Mouse (Mus musculus): ENCODE measurements around the gene Limch1. TPM values are rescaled to one million over a fixed set of nuclear protein-coding genes. Genes with fewer than 3 reads are reported as not detected.

Limch1 gene
- polyA plus RNA-seq, 1 experiment from 2014 or later: 55.6 TPM

DNA sequence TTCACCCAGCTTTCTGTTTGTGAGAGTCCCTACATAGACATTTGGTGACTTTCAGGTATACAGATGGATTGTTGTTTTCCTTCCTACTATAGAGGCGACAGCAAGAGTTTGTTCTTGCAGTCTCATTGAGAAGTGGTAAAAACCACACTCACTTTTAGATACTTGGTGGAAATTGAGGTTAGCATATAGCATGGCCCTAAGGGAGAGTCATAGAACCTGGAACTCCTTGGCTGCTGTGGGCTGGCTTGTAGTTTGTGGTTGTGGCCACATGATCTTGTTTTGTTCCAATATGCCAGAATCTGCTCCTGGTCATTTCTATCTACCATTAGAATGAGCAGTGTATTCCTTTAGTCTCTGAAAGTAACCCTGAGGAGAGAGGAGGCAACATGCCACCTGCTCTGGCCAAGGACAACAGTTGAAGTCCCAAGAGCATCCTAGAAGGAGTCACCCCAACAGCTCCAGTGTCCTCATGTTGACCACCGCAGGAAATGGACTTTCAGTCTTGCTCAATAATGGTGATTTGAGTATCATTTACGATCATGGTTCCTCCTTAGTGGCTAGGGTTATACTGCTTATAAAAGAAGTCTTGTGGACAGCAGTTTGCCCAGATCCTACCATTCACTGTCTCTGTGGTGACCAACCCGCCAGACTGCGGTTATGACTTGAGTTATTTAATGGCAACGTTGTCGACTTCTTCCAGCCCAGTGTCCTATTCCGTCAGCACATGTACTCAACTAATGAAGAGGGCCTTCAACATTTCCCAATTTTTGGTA is 71.7 kb downstream of the Limch1 start:
- H3K27ac ChIP-seq (ENCODE audit: low read depth, low read length): no peak overlapping the region
- 99% methylated on average over 8 of the region's 8 CpGs for WGBS
- H3K4me3 ChIP-seq (ENCODE audit: low read depth, low read length): no peak overlapping the region
- no peak for DNase-seq (ENCODE audit: low spot score)
- no peak overlapping the region for H3K4me2 ChIP-seq (ENCODE audit: low read length)
- no peak for ATAC-seq
- H3K36me3 ChIP-seq (ENCODE audit: control insufficient read depth, insufficient read depth, low read length): no peaks in the 10 kb centered on the region
- H3K4me1 ChIP-seq (ENCODE audit: control insufficient read depth, insufficient read depth, low read length): peaks cover 16% of the 10 kb centered on the region
- H3K27me3 ChIP-seq (replicated peaks; ENCODE audit: control insufficient read depth, insufficient read depth, low read length): no peaks in the 10 kb centered on the region
- H3K9ac ChIP-seq (ENCODE audit: low read length): no peak overlapping the region
- no peaks in the 10 kb centered on the region for H3K9me3 ChIP-seq (replicated peaks; ENCODE audit: control insufficient read depth, low read length)

DNA sequence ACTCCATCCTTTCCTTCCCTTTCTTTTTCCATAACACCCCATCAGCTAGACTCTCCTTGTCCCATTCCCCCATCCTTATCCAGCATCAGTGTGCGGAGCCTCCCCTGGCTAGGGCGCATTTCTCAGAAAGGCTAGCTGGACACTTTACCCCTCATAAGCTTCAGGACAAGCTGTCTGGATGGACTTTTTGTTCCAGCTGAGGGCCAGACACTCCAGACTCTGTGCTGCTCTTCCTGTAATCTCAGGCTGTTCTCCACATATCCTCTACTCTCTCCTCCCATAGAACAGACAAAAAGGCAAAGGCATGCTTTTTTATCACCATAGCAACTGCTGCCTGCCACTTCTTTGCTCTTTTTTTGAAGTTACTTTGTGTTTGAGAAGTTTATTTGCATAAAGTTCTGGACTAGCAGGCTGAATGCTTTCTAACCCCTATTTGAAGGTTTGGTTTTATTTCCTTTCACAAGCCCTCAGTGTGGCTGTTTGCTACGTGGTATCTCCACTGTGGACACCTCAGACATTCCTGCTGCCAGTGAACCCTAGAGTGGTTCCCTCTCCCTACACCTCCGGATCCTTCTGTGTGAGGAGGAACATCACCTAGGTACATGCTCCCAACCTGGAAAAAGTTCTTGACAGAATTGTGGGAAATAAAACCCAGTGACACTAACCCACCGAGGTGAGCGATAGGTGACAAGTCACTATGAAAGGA is 77.0 kb downstream of the Limch1 start:
- DNase-seq (ENCODE audit: low spot score) (no peak), ATAC-seq (no peak)
- H3K4me3 ChIP-seq (ENCODE audit: low read depth, low read length): no peak overlapping the region
- H3K4me2 ChIP-seq (ENCODE audit: low read length): no peak overlapping the region
- H3K4me1 ChIP-seq (ENCODE audit: control insufficient read depth, insufficient read depth, low read length): peaks cover 6% of the 10 kb centered on the region
- 72% methylated on average over 6 of the region's 6 CpGs for WGBS
- H3K9me3 ChIP-seq (replicated peaks; ENCODE audit: control insufficient read depth, low read length): no peaks in the 10 kb centered on the region
- no peak overlapping the region for H3K9ac ChIP-seq (ENCODE audit: low read length)
- no peaks in the 10 kb centered on the region for H3K36me3 ChIP-seq (ENCODE audit: control insufficient read depth, insufficient read depth, low read length)
- H3K27me3 ChIP-seq (replicated peaks; ENCODE audit: control insufficient read depth, insufficient read depth, low read length): no peaks in the 10 kb centered on the region
- H3K27ac ChIP-seq (ENCODE audit: low read depth, low read length): no peak overlapping the region

DNA sequence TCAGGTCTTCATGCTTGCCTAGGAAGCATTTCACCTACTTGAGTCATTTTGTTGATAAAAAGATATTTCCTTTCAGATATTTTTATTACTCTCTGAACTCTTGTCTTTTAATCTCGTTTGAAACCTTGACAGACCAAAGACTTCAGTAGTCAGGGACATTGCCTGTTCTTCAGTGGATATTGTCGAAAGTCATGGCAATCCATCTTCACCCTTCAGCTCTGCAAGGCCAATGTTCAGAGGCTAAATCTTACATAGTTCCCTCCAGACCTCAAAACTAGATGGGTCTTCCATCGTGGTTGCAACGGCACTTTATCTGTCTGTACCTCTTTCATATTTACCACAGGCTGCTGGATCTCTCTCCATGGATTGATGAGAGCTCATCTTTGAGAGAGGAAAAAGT is 80.0 kb downstream of the Limch1 start:
- H3K4me2 ChIP-seq (ENCODE audit: low read length): no peak overlapping the region
- H3K36me3 ChIP-seq (ENCODE audit: control insufficient read depth, insufficient read depth, low read length): no peaks in the 10 kb centered on the region
- no peak overlapping the region for H3K4me3 ChIP-seq (ENCODE audit: low read depth, low read length)
- 92% methylated on average over 4 of the region's 4 CpGs for WGBS
- no peaks in the 10 kb centered on the region for H3K27me3 ChIP-seq (replicated peaks; ENCODE audit: control insufficient read depth, insufficient read depth, low read length)
- H3K4me1 ChIP-seq (ENCODE audit: control insufficient read depth, insufficient read depth, low read length): peaks cover 4% of the 10 kb centered on the region; the same call in 1 of the 2 replicates
- H3K27ac ChIP-seq (ENCODE audit: low read depth, low read length): no peak overlapping the region
- DNase-seq (ENCODE audit: low spot score) (no peak), ATAC-seq (no peak)
- H3K9me3 ChIP-seq (replicated peaks; ENCODE audit: control insufficient read depth, low read length): no peaks in the 10 kb centered on the region
- H3K9ac ChIP-seq (ENCODE audit: low read length): no peak overlapping the region

DNA sequence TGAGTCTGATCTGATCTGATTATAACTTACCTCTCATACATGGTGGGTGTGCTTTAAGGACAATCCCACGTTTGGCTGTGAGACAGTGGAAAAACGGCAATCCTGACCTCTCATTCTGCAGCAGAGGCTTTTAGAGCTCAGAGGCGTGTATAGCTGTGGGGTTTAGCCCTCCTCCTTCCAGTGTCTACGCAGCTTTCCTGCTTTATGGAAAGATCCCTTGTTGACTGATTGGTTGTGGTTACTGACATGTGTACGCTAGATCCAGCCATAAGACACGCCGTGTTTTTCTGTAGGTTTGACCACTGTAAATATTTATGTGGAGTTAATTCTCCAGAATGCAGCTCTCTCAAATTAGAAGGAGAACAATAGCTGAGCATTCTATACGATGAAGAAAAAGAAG is 81.2 kb downstream of the Limch1 start:
- Histone ChIP-seq H3K4me2 (ENCODE audit: low read length) (no peak overlapping the region), H3K4me3 (ENCODE audit: low read depth, low read length) (no peak overlapping the region), H3K9ac (ENCODE audit: low read length) (no peak overlapping the region), H3K9me3 (replicated peaks; ENCODE audit: control insufficient read depth, low read length) (no peaks in the 10 kb centered on the region), H3K27ac (ENCODE audit: low read depth, low read length) (no peak overlapping the region), H3K4me1 (ENCODE audit: control insufficient read depth, insufficient read depth, low read length) (peaks cover 4% of the 10 kb centered on the region; the same call in 1 of the 2 replicates), H3K27me3 (replicated peaks; ENCODE audit: control insufficient read depth, insufficient read depth, low read length) (no peaks in the 10 kb centered on the region), H3K36me3 (ENCODE audit: control insufficient read depth, insufficient read depth, low read length) (no peaks in the 10 kb centered on the region)
- 80% methylated on average over 8 of the region's 8 CpGs for WGBS
- ATAC-seq (no peak), DNase-seq (ENCODE audit: low spot score) (no peak)

DNA sequence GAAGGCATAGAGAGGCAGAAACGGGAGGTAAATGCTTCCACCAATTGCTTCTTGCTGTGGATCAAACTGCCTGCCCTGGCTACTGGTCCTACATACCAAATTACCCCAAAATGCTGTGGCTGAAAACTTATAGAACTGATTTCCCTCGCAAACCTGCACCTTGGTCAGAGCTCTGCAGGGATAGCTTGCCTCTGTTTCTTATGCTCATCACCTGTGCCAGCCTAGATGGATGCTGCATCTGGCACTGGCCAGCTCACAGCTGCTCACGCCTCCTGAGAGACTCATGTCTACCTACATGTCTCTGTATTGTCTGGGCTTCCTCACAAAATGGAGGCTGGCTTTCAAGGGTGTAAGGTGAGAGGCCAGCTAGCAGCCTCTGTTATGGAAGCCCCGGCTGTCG is 83.9 kb downstream of the Limch1 start:
- H3K9me3 ChIP-seq (replicated peaks; ENCODE audit: control insufficient read depth, low read length): no peaks in the 10 kb centered on the region

DNA sequence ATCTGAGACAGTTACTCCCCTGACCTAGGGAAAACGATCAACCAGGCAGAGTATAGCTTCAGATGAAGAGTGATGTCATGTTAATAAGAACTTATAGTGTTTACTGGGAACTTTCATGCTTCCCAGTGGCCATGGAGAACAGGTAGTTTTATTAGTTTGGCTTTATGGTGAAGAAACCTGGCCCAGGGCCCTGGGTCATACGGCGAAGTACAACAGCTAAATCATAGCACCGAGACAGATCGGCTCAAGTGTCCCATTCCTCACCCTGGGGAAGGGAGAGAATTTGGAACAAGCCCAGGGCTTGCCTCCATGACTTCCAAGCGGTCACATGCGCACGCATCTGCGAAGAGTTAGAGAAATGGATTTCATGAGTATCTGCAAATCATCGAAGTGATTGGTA is 84.6 kb downstream of the Limch1 start:
- Histone ChIP-seq H3K36me3 (ENCODE audit: control insufficient read depth, insufficient read depth, low read length) (no peaks in the 10 kb centered on the region), H3K9me3 (replicated peaks; ENCODE audit: control insufficient read depth, low read length) (no peaks in the 10 kb centered on the region), H3K4me2 (ENCODE audit: low read length) (no peak overlapping the region), H3K9ac (ENCODE audit: low read length) (no peak overlapping the region), H3K27me3 (replicated peaks; ENCODE audit: control insufficient read depth, insufficient read depth, low read length) (no peaks in the 10 kb centered on the region), H3K27ac (ENCODE audit: low read depth, low read length) (no peak overlapping the region), H3K4me1 (ENCODE audit: control insufficient read depth, insufficient read depth, low read length) (no peaks in the 10 kb centered on the region), H3K4me3 (ENCODE audit: low read depth, low read length) (no peak overlapping the region)
- WGBS: 96% methylated on average over 10 of the region's 10 CpGs
- DNase-seq (ENCODE audit: low spot score) (no peak), ATAC-seq (no peak)

More for the DNA sequence above, 83.9 kb downstream of the Limch1 start:
- Histone ChIP-seq H3K27me3 (replicated peaks; ENCODE audit: control insufficient read depth, insufficient read depth, low read length) (no peaks in the 10 kb centered on the region), H3K9ac (ENCODE audit: low read length) (no peak overlapping the region), H3K27ac (ENCODE audit: low read depth, low read length) (no peak overlapping the region), H3K36me3 (ENCODE audit: control insufficient read depth, insufficient read depth, low read length) (no peaks in the 10 kb centered on the region), H3K4me1 (ENCODE audit: control insufficient read depth, insufficient read depth, low read length) (no peaks in the 10 kb centered on the region), H3K4me2 (ENCODE audit: low read length) (no peak overlapping the region), H3K4me3 (ENCODE audit: low read depth, low read length) (no peak overlapping the region)
- DNase-seq (ENCODE audit: low spot score): no peak
- no peak for ATAC-seq
- 88% methylated on average over 5 of the region's 5 CpGs for WGBS

GRCm38 (mm10) chr5:66834756-66835155 is 89.1 kb downstream of the Limch1 start:
- no peak for ATAC-seq
- no peak for DNase-seq (ENCODE audit: low spot score)
- no peaks in the 10 kb centered on the region for H3K4me1 ChIP-seq (ENCODE audit: control insufficient read depth, insufficient read depth, low read length)
- 87% methylated on average over 6 of the region's 6 CpGs for WGBS
- H3K4me2 ChIP-seq (ENCODE audit: low read length): no peak overlapping the region
- H3K36me3 ChIP-seq (ENCODE audit: control insufficient read depth, insufficient read depth, low read length): no peaks in the 10 kb centered on the region
- no peaks in the 10 kb centered on the region for H3K27me3 ChIP-seq (replicated peaks; ENCODE audit: control insufficient read depth, insufficient read depth, low read length)
- no peak overlapping the region for H3K27ac ChIP-seq (ENCODE audit: low read depth, low read length)
- H3K9me3 ChIP-seq (replicated peaks; ENCODE audit: control insufficient read depth, low read length): no peaks in the 10 kb centered on the region
- H3K4me3 ChIP-seq (ENCODE audit: low read depth, low read length): no peak overlapping the region
- no peak overlapping the region for H3K9ac ChIP-seq (ENCODE audit: low read length)

GRCm38 (mm10) chr5:66836892-66837291 is 91.3 kb downstream of the Limch1 start:
- Histone ChIP-seq H3K9me3 (replicated peaks; ENCODE audit: control insufficient read depth, low read length) (no peaks in the 10 kb centered on the region), H3K36me3 (ENCODE audit: control insufficient read depth, insufficient read depth, low read length) (no peaks in the 10 kb centered on the region), H3K4me2 (ENCODE audit: low read length) (no peak overlapping the region), H3K27ac (ENCODE audit: low read depth, low read length) (no peak overlapping the region), H3K27me3 (replicated peaks; ENCODE audit: control insufficient read depth, insufficient read depth, low read length) (no peaks in the 10 kb centered on the region), H3K4me1 (ENCODE audit: control insufficient read depth, insufficient read depth, low read length) (no peaks in the 10 kb centered on the region), H3K9ac (ENCODE audit: low read length) (no peak overlapping the region), H3K4me3 (ENCODE audit: low read depth, low read length) (no peak overlapping the region)
- ATAC-seq (no peak), DNase-seq (ENCODE audit: low spot score) (no peak)
- WGBS: 93% methylated on average over 4 of the region's 4 CpGs

DNA sequence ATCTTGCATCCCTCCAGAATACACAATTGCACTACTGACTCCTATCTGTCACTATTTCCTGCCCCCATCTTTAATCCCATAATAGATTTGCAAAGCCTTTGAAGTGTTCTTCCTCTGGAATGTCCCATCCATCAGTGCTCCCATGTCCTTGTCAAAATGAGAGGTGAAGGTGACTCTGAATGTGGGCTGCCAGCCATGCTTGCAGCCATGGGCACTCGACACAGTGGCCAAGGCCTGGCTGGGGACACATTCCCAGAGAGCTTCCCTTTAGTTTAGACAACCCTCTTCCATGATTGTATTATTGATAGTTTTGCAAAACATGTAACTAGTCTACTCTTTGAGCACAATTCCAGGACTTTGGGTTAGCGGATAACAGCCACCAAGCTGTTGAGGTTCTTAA is 96.3 kb downstream of the Limch1 start:
- ATAC-seq: no peak
- no peak for DNase-seq (ENCODE audit: low spot score)
- Histone ChIP-seq H3K4me2 (ENCODE audit: low read length) (no peak overlapping the region), H3K27ac (ENCODE audit: low read depth, low read length) (no peak overlapping the region), H3K4me1 (ENCODE audit: control insufficient read depth, insufficient read depth, low read length) (no peaks in the 10 kb centered on the region), H3K4me3 (ENCODE audit: low read depth, low read length) (no peak overlapping the region), H3K9ac (ENCODE audit: low read length) (no peak overlapping the region), H3K27me3 (replicated peaks; ENCODE audit: control insufficient read depth, insufficient read depth, low read length) (no peaks in the 10 kb centered on the region), H3K36me3 (ENCODE audit: control insufficient read depth, insufficient read depth, low read length) (no peaks in the 10 kb centered on the region), H3K9me3 (replicated peaks; ENCODE audit: control insufficient read depth, low read length) (no peaks in the 10 kb centered on the region)
- 93% methylated on average over 2 of the region's 2 CpGs for WGBS
